Mouse (Mus musculus) ES-E14 (cell line): Measurements from ENCODE around the gene Ghr. TPM values are rescaled to one million over a fixed set of nuclear protein-coding genes. Genes with fewer than 3 reads are reported as not detected.
A peak's percentile ranks its signal among the peaks of the same experiment; 100 is the strongest.

Source experiments
- DNase-seq: peaks from one replicate; pipeline ENCODE4 v3.0.0-alpha.2; 2013; ENCODE audit warnings: low read depth, low spot score
- H3K27ac ChIP-seq: 2 replicates; pipeline ENCODE4 v1.5.1; 2012; ENCODE audit warnings: low read depth, mild to moderate bottlenecking, low read length, moderate library complexity, mixed read lengths; ENCODE audit not compliant: poor library complexity, insufficient read depth, severe bottlenecking
- H3K36me3 ChIP-seq: 2 replicates; pipeline ENCODE4 v1.6.1; 2012; ENCODE audit warnings: mild to moderate bottlenecking, low read length, moderate library complexity, mixed read lengths; ENCODE audit not compliant: control insufficient read depth, poor library complexity, insufficient read depth, severe bottlenecking
- H3K4me1 ChIP-seq, 2 experiments: fragments of 150-350 bp in 1 of 2; sonication (generic) in 1 of 2; 2 replicates each; pipeline ENCODE4 v1.6.1; 2012; ENCODE audit warnings: low read length in 2 of 2, mild to moderate bottlenecking in 1 of 2, mixed read lengths in 1 of 2; ENCODE audit not compliant: control insufficient read depth in 2 of 2, insufficient read depth in 2 of 2, poor library complexity in 1 of 2
- H3K4me3 ChIP-seq, 2 experiments: fragments of 150-350 bp in 1 of 2; sonication (generic) in 1 of 2; 2 replicates each; pipeline ENCODE4 v1.5.1; 2012; ENCODE audit warnings: low read length in 2 of 2, low read depth in 1 of 2, mild to moderate bottlenecking in 1 of 2, mixed read lengths in 1 of 2; ENCODE audit not compliant: insufficient read depth in 1 of 2, poor library complexity in 1 of 2, severe bottlenecking in 1 of 2
- H3K9ac ChIP-seq: 2 replicates; pipeline ENCODE4 v1.6.1; 2012; ENCODE audit warnings: low read depth, mild to moderate bottlenecking, low read length, mixed read lengths; ENCODE audit not compliant: poor library complexity, insufficient read depth, severe bottlenecking
- H3K9me3 ChIP-seq: fragments of 150-350 bp; sonication (generic); 2 replicates; pipeline ENCODE4 v1.6.1; 2012; ENCODE audit warnings: low read depth, mild to moderate bottlenecking, low read length; ENCODE audit not compliant: control insufficient read depth, insufficient read depth
- CHD2 ChIP-seq: IDR thresholded peaks from 2 replicates; pipeline ENCODE4 v1.6.1; 2014; ENCODE audit warnings: mild to moderate bottlenecking, low read depth, low read length, inconsistent platforms
- HCFC1 ChIP-seq: IDR thresholded peaks from 2 replicates; pipeline ENCODE4 v1.6.1; 2012; ENCODE audit warnings: low read length, inconsistent platforms, borderline replicate concordance; ENCODE audit not compliant: insufficient read depth
- MAFK ChIP-seq: IDR thresholded peaks from 2 replicates; pipeline ENCODE4 v1.6.1; 2014; ENCODE audit warnings: mild to moderate bottlenecking, low read depth, low read length, inconsistent platforms; ENCODE audit not compliant: insufficient read depth
- ZC3H11A ChIP-seq: IDR thresholded peaks from 2 replicates; pipeline ENCODE4 v1.6.1; 2012; ENCODE audit warnings: low read depth, mild to moderate bottlenecking, inconsistent platforms, low read length, borderline replicate concordance
- ZNF384 ChIP-seq: IDR thresholded peaks from 2 replicates; pipeline ENCODE4 v1.6.1; 2012; ENCODE audit warnings: low read depth, low read length, inconsistent platforms
- in situ Hi-C, 2 experiments: fragments of 600-800 bp; cut with MboI; formaldehyde crosslinking; loops; one replicate each; pipeline ENCODE4 v1.15.1; 2025; ENCODE audit warnings: low sequenced_read_pairs in 2 of 2, inconsistent platforms in 1 of 2; ENCODE audit not compliant: unreplicated experiment in 2 of 2
- total RNA-seq: library from RNA; depleted of rRNA; stranded (reverse); fragments of 300-350 nt; gene quantifications from 2 replicates; pipeline ENCODE4 v1.2.3, GENCODE M21; 2012; rRNA removed

Gene Ghr
- total RNA-seq: 4.6 and 7.5 TPM in 2 replicates

- Histone ChIP-seq H3K4me1 (no peaks in the 10 kb centered on the region), H3K9ac (peak within 1 kb of the TSS; percentile 84), H3K27ac (no peak within 1 kb of the TSS), H3K9me3 (no peaks in the 10 kb centered on the region), H3K4me3 (peak within 1 kb of the TSS; percentile 63 to 75), H3K36me3 (no peaks in the 10 kb centered on the region)
- TF ChIP-seq HCFC1: no peak
- TF ChIP-seq ZC3H11A: 0 out of 2 replicates have a peak, but pooled peaks have one; percentile 29
- no peak for TF ChIP-seq ZNF384
- TF ChIP-seq MAFK: no peak
- no peak for TF ChIP-seq CHD2
- DNase-seq: peak; percentile 75
- in situ Hi-C loops: no loop called here
Measured at GRCm38 (mm10) chr15:3582807-3583636, at the start of gene Ghr. TSS of gene Ghr (minus strand) at chr15:3583492.

- no peaks in the 10 kb centered on the region for H3K36me3 ChIP-seq
- no peaks in the 10 kb centered on the region for H3K9me3 ChIP-seq
- no peak for DNase-seq
- no peak overlapping the region for H3K9ac ChIP-seq
- no peak overlapping the region for H3K27ac ChIP-seq
- H3K4me3 ChIP-seq: no peak overlapping the region
- H3K4me1 ChIP-seq: no peaks in the 10 kb centered on the region
- TF ChIP-seq MAFK (no peak), CHD2 (no peak), HCFC1 (no peak), ZC3H11A (no peak), ZNF384 (no peak)
- in situ Hi-C loops: no loop called here
Measured at GRCm38 (mm10) chr15:3622746-3623145, 39.5 kb upstream of the Ghr start.

GRCm38 (mm10) chr15:3620368-3620767 is 37.1 kb upstream of the Ghr start:
- Histone ChIP-seq H3K4me3 (no peak overlapping the region), H3K36me3 (no peaks in the 10 kb centered on the region), H3K9ac (no peak overlapping the region), H3K27ac (no peak overlapping the region), H3K9me3 (no peaks in the 10 kb centered on the region), H3K4me1 (no peaks in the 10 kb centered on the region)
- TF ChIP-seq HCFC1 (no peak), ZC3H11A (no peak), CHD2 (no peak), ZNF384 (no peak), MAFK (no peak)
- DNase-seq: no peak
- in situ Hi-C loops: no loop called here

- H3K27ac ChIP-seq: no peak overlapping the region
- in situ Hi-C loops: no loop called here
- H3K36me3 ChIP-seq: no peaks in the 10 kb centered on the region
- no peaks in the 10 kb centered on the region for H3K9me3 ChIP-seq
- no peak for TF ChIP-seq HCFC1
- no peak for TF ChIP-seq ZC3H11A
- TF ChIP-seq ZNF384: no peak
- no peak for TF ChIP-seq MAFK
- TF ChIP-seq CHD2: no peak
- H3K4me1 ChIP-seq: no peaks in the 10 kb centered on the region
- no peak overlapping the region for H3K4me3 ChIP-seq
- DNase-seq: no peak
- no peak overlapping the region for H3K9ac ChIP-seq
Measured at GRCm38 (mm10) chr15:3618311-3618710, 35.0 kb upstream of the Ghr start.

GRCm38 (mm10) chr15:3611961-3612360 is 28.7 kb upstream of the Ghr start:
- no peak for DNase-seq
- H3K9me3 ChIP-seq: no peaks in the 10 kb centered on the region
- H3K4me3 ChIP-seq: no peak overlapping the region
- no peak overlapping the region for H3K9ac ChIP-seq
- no peak overlapping the region for H3K27ac ChIP-seq
- in situ Hi-C loops: no loop called here
- TF ChIP-seq MAFK (no peak), ZNF384 (no peak), CHD2 (no peak), ZC3H11A (no peak), HCFC1 (no peak)
- no peaks in the 10 kb centered on the region for H3K4me1 ChIP-seq
- H3K36me3 ChIP-seq: no peaks in the 10 kb centered on the region
